Mouse (Mus musculus) left cerebral cortex, adult 2 months (tissue): Measurements from ENCODE around the gene Zfyve28. TPM values are rescaled to one million over a fixed set of nuclear protein-coding genes. Genes with fewer than 3 reads are reported as not detected.
A peak's percentile ranks its signal among the peaks of the same experiment; 100 is the strongest.

Experiments
- DNase-seq, 2 experiments: peaks; one replicate each; pipeline ENCODE4 v3.0.0; 2021 to 2022; ENCODE audit warnings: low spot score in 2 of 2, mixed read lengths in 1 of 2; ENCODE audit errors: extremely low spot score in 1 of 2
- H3K27ac ChIP-seq: fragments of 200-600 bp; 2 replicates; pipeline ENCODE4 v1.8.1; 2022
- H3K4me3 ChIP-seq: fragments of 200-600 bp; 2 replicates; pipeline ENCODE4 v1.8.1; 2022
- CTCF ChIP-seq: fragments of 200-600 bp; IDR thresholded peaks from 2 replicates; pipeline ENCODE4 v1.8.1; 2022; ENCODE audit warnings: antibody characterized with exemption, mild to moderate bottlenecking, moderate library complexity
- intact Hi-C: fragments of 180-260 bp; cut with DNase I; formaldehyde crosslinking; loops from one replicate; pipeline ENCODE4 v1.15.1; 2025
- long read RNA-seq, 2 experiments: library from polyadenylated mRNA; stranded (forward); transcript quantifications; one replicate each; pipeline ENCODE4 v2.0.0; 2021; ENCODE audit warnings: borderline mapping rate in 2 of 2
- total RNA-seq, 2 experiments: library from RNA; stranded (reverse); gene quantifications; 2 replicates each; pipeline ENCODE4 v1.2.3; 2021

Gene Zfyve28
- 10 to 100 TPM; 50.2 to 54.2 TPM for total RNA-seq
- long read RNA-seq, experiment 1, transcript Zfyve28-201 (13 exons, 3,983 nt): major isoform, 52 of 81 reads
- long read RNA-seq, experiment 1, partial matches to known transcripts: 10 of 81 reads
- long read RNA-seq, experiment 1, other reads (novel, unspliced or antisense): 19 of 81 reads
- long read RNA-seq, experiment 2, transcript Zfyve28-201 (13 exons, 3,983 nt): major isoform, 14 of 39 reads
- long read RNA-seq, experiment 2, partial matches to known transcripts: 12 of 39 reads
- long read RNA-seq, experiment 2, other reads (novel, unspliced or antisense): 13 of 39 reads

- peak; percentile 97 for DNase-seq
- intact Hi-C loops: loop anchor here (2.0 to 5.0 kb wide), 2 partner anchors 49 to 291 kb away; partner anchors contain the start of genes Nat8l and Rnf4
- peak within 1 kb of the TSS; percentile 54 for H3K4me3 ChIP-seq
- H3K27ac ChIP-seq: peak within 1 kb of the TSS; percentile 88
- TF ChIP-seq CTCF: no peak; the same call in 1 of the 2 replicates
These were observed at the start of gene Zfyve28, which contains the start of gene Cfap99 for GRCm38 (mm10) chr5:34288154-34288716. Zfyve28 (minus strand) TSS chr5:34288449. Cfap99 (plus strand) TSS chr5:34288600.

GRCm38 (mm10) chr5:34336775-34337450 is 48.7 kb upstream of the Zfyve28 start:
- intact Hi-C loops: loop anchor here (1.0 to 5.0 kb wide), 3 partner anchors 32 to 125 kb away; partner anchors contain the start of genes Cfap99, Fam193a and Zfyve28
- TF ChIP-seq CTCF: no peak
- peak overlapping the region; percentile 97 for H3K4me3 ChIP-seq
- DNase-seq: peak; percentile 40 to 43
- H3K27ac ChIP-seq: peak overlapping the region; percentile 79

GRCm38 (mm10) chr5:34336097-34336774 is 48.0 kb upstream of the Zfyve28 start, which contains the start of gene Rnf4:
Rnf4 (plus strand) TSS chr5:34336289.
- peak within 1 kb of the TSS; percentile 97 for H3K4me3 ChIP-seq
- DNase-seq: peak; percentile 97
- H3K27ac ChIP-seq: peak within 1 kb of the TSS; percentile 91
- intact Hi-C loops: loop anchor here (1.0 to 5.0 kb wide), 3 partner anchors 33 to 124 kb away; partner anchors contain the start of genes Cfap99, Fam193a and Zfyve28
- no peak for TF ChIP-seq CTCF

GRCm38 (mm10) chr5:34335539-34336096 is 47.4 kb upstream of the Zfyve28 start:
- no peak for TF ChIP-seq CTCF
- peak overlapping the region; percentile 91 for H3K27ac ChIP-seq
- no peak for DNase-seq
- intact Hi-C loops: loop anchor here (1.0 to 5.0 kb wide), 3 partner anchors 34 to 123 kb away; partner anchors contain the start of genes Cfap99, Fam193a and Zfyve28
- peak overlapping the region; percentile 97 for H3K4me3 ChIP-seq

- no peak overlapping the region for H3K27ac ChIP-seq
- no peak for TF ChIP-seq CTCF
- DNase-seq: no peak
- H3K4me3 ChIP-seq: no peak overlapping the region
- intact Hi-C loops: no loop called here
These were observed 45.8 kb upstream of the Zfyve28 start for GRCm38 (mm10) chr5:34334081-34334480.

- DNase-seq: no peak
- no peak for TF ChIP-seq CTCF
- Histone ChIP-seq H3K4me3 (no peak overlapping the region), H3K27ac (no peak overlapping the region)
- intact Hi-C loops: no loop called here
These were observed 41.9 kb upstream of the Zfyve28 start for GRCm38 (mm10) chr5:34330136-34330535.

- no peak for TF ChIP-seq CTCF
- no peak overlapping the region; the same call in 1 of the 2 replicates for H3K27ac ChIP-seq
- intact Hi-C loops: no loop called here
- DNase-seq: peak; percentile 14 to 24
- H3K4me3 ChIP-seq: peak overlapping the region; percentile 40
These were observed 38.8 kb upstream of the Zfyve28 start for GRCm38 (mm10) chr5:34326875-34327576.

- H3K4me3 ChIP-seq: no peak overlapping the region
- H3K27ac ChIP-seq: no peak overlapping the region
- no peak for DNase-seq
- no peak for TF ChIP-seq CTCF
- intact Hi-C loops: no loop called here
These were observed 38.0 kb upstream of the Zfyve28 start for GRCm38 (mm10) chr5:34326249-34326691.

GRCm38 (mm10) chr5:34325286-34325685 is 37.0 kb upstream of the Zfyve28 start:
- no peak overlapping the region for H3K27ac ChIP-seq

GRCm38 (mm10) chr5:34321236-34321635 is 33.0 kb upstream of the Zfyve28 start:
- TF ChIP-seq CTCF: no peak
- no peak overlapping the region for H3K27ac ChIP-seq
- intact Hi-C loops: no loop called here
- H3K4me3 ChIP-seq: no peak overlapping the region
- DNase-seq: no peak

More at GRCm38 (mm10) chr5:34325286-34325685, 37.0 kb upstream of the Zfyve28 start:
- TF ChIP-seq CTCF: no peak
- H3K4me3 ChIP-seq: no peak overlapping the region
- intact Hi-C loops: no loop called here
- DNase-seq: no peak
